Mouse (Mus musculus) layer of hippocampus, postnatal 10 days (tissue): Measurements from ENCODE around the gene Cyp17a1. TPM values are rescaled to one million over a fixed set of nuclear protein-coding genes. Genes with fewer than 3 reads are reported as not detected.

Source experiments
- DNase-seq, 2 experiments: peaks; one replicate each; pipeline ENCODE4 v3.0.0; 2021; ENCODE audit warnings: low spot score in 2 of 2
- total RNA-seq, 2 experiments: library from RNA; stranded (reverse); gene quantifications; 2 replicates each; pipeline ENCODE4 v1.2.3; 2021

The Cyp17a1 gene
- total RNA-seq, 2 experiments from 2014 or later, result not detected

DNA sequence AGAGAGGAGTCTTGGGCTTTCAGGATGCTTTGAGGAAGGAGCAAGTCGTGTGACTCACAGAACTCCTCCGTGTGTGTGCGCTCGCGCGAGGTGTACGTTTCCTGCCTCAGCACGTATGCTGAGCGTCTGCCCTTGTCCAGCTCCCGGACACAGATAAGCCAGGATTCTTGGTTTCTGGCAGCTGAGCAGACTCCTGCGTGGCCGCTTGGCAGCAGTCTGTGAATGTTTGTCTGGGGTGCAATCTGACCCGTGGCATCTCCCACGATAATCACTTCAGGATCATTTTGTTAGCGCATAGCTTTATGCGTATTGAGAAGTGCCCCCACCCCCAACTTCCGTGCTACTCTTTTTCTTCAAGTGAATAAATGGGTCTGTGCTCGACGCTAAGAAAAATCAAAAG is 54.0 kb downstream of the Cyp17a1 start:
- DNase-seq, result no peak

DNA sequence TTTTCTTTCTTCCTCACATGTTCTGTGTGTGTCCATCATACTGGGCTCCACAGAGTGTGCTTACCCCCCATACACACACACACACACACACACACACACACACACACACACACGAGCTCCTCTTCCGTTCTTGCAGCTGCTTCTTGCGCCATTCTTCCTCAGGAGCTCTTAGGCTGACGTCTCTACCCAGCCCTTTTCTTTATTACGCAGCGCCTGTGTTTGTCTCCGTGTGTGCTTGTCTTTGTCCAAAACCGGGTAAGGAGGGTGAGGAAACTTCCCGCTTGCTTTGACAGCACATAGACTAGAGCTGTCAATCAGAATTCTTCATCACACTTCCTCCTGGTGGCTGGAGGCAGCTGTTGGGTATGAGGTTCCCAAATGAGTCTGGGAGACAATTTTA is 54.6 kb downstream of the Cyp17a1 start:
- DNase-seq, result no peak

DNA sequence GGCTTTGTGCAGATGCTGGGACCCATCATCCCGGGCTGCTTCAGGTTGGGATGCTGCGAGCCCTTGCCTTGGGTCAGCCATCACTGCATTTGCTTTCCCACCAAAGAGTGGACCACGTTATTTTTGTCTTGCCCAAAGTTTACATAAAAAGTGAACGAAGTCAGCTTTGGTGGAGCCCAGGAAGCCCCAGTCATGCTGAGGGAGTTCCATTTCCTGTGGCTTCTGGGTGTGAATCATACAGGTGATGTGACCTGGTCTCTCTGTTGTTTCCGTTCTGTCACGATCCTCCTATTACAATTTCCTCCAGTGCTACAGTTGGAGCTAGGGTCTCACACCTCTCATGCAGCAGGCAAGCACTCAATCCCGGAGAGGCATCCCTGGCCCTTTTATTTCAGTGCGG is 55.6 kb downstream of the Cyp17a1 start:
- DNase-seq, result no peak

Other genes with a start within 250 kb of the Cyp17a1 start
- gene Trim8, start 171.5 kb downstream of the Cyp17a1 start, total RNA-seq, result 100 to 1,000 TPM; 108 to 111 TPM
- gene Arl3, start 100.0 kb downstream of the Cyp17a1 start, total RNA-seq, result 100 to 1,000 TPM; 133 to 138 TPM
- gene Sfxn2, start 99.8 kb downstream of the Cyp17a1 start, total RNA-seq, result 1 to 10 TPM; 8.5 to 9.9 TPM
- 10 to 100 TPM; 32.5 to 39.0 TPM for gene Wbp1l, start 74.1 kb downstream of the Cyp17a1 start, total RNA-seq
- 10 to 100 TPM; 16.7 to 20.1 TPM for gene Borcs7, start 16.7 kb upstream of the Cyp17a1 start, total RNA-seq
- gene As3mt, start 34.3 kb upstream of the Cyp17a1 start, total RNA-seq, result 10 to 100 TPM; 13.4 to 16.7 TPM
- 10 to 100 TPM; 25.2 to 28.1 TPM for gene Cnnm2, start 88.4 kb upstream of the Cyp17a1 start, total RNA-seq